Mouse (Mus musculus) bone marrow macrophage, adult 2 months (primary cell): Measurements from ENCODE around the gene Cdc14a. TPM values are rescaled to one million over a fixed set of nuclear protein-coding genes. Genes with fewer than 3 reads are reported as not detected.

Experiments
- H3K27ac ChIP-seq: 2 replicates; pipeline ENCODE4 v1.5.1; 2012; ENCODE audit warnings: low read depth, low read length; ENCODE audit not compliant: insufficient read depth
- H3K4me1 ChIP-seq: 2 replicates; pipeline ENCODE4 v1.6.1; 2012; ENCODE audit warnings: low read length; ENCODE audit not compliant: control insufficient read depth, insufficient read depth
- H3K4me3 ChIP-seq: 2 replicates; pipeline ENCODE4 v1.5.1; 2012; ENCODE audit warnings: mild to moderate bottlenecking, low read length, moderate library complexity; ENCODE audit not compliant: insufficient read depth
- CTCF ChIP-seq: IDR thresholded peaks from 2 replicates; pipeline ENCODE4 v1.5.1; 2012; ENCODE audit warnings: low read depth, mild to moderate bottlenecking, low read length, moderate library complexity
- POLR2A ChIP-seq: IDR thresholded peaks from 2 replicates; pipeline ENCODE4 v1.6.1; 2012; ENCODE audit warnings: mild to moderate bottlenecking, low read depth, low read length, borderline replicate concordance
- polyA plus RNA-seq: library from polyadenylated mRNA; stranded (reverse); fragments of >200 nt; gene quantifications from 2 replicates; pipeline ENCODE4 v1.2.4, GENCODE M21; 2012; ENCODE audit not compliant: missing spikeins, insufficient read depth, insufficient read length

The Cdc14a gene
- 4.9 and 6.1 TPM in 2 replicates for polyA plus RNA-seq

DNA sequence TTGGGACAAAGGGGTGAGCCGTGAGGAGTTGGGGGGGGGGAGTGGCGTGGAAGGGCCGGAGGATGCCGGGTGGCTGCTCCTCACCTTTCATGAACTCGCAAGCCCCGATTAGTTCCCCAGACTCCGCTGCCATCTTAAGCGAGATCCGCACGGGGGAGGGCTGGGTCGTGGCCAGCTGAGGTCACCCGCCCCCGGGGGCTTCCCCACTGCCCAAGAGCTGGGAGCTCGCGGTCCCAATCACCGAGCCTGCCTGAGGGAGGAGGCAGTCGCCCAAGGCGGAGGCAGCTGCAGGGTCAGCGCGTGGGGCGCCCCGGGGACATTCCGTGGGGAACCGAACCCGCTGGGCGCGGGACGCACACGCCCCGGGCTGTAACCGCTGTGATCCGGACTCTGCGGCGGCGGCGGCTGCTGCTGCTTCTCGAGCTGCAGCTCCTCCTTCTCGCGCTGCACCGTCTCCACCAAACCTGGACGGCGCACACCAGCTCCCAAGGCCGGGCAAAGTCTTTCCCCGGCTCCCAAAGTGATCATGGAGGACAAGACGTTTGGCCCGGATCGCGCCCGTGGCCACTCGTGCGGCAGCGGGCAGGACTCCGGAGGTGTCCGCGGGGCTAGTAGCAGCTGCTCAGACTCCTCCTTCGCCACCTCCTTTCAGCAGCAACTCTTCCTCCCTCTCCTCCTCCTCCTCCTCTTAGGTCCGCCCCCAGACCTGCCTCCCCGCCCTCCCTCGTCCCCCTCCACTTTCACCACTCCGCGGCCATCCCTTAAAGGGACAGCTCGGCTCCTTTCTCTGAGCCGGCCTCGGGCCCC, at the start of gene Cdc14a:
Gene Cdc14a (minus strand): TSS at position 680 of the 807 bp plus-strand sequence.
- 0 out of 2 replicates have a peak, but pooled peaks have one; percentile 25 for TF ChIP-seq POLR2A
- TF ChIP-seq CTCF: no peak
- peak within 1 kb of the TSS; percentile 76 for H3K4me3 ChIP-seq

GRCm38 (mm10) chr3:116465709-116466108, 41.9 kb upstream of the Cdc14a start:
- Histone ChIP-seq H3K27ac (no peak overlapping the region), H3K4me3 (no peak overlapping the region), H3K4me1 (no peaks in the 10 kb centered on the region)
- TF ChIP-seq POLR2A (no peak), CTCF (no peak)

More for the DNA sequence above, at the start of gene Cdc14a:
- Histone ChIP-seq H3K4me1 (peaks cover 3% of the 10 kb centered on the region; the same call in 1 of the 2 replicates), H3K27ac (peak within 1 kb of the TSS; percentile 55)

- H3K4me3 ChIP-seq: no peak overlapping the region
- H3K27ac ChIP-seq: no peak overlapping the region
- TF ChIP-seq POLR2A (no peak), CTCF (no peak)
- H3K4me1 ChIP-seq: no peaks in the 10 kb centered on the region
These were observed 40.5 kb upstream of the Cdc14a start for GRCm38 (mm10) chr3:116464318-116464717.

DNA sequence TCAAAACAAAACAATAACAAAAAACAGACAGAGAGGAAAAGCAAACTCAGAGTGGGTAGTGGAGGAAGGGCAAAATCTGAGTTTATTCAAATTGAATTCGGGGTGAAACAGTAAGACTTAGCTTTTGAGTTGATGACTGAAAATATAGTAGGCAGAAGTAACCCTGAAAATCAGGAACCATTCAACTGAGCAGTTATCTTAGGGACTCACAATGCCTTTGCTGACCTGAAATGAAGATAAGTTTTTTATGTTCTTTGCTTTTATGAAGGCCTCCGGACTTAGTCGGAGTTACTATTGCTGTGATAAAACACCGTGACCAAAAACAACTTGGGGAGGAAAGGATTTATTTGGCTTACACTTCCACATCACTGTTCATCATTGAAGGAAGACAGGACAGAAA, 37.2 kb upstream of the Cdc14a start:
- TF ChIP-seq CTCF: no peak
- TF ChIP-seq POLR2A: no peak
- no peaks in the 10 kb centered on the region for H3K4me1 ChIP-seq

GRCm38 (mm10) chr3:116454529-116454928, 30.7 kb upstream of the Cdc14a start:
- no peak overlapping the region for H3K27ac ChIP-seq
- no peak for TF ChIP-seq CTCF
- no peak for TF ChIP-seq POLR2A
- no peak overlapping the region for H3K4me3 ChIP-seq

More for the DNA sequence above, 37.2 kb upstream of the Cdc14a start:
- Histone ChIP-seq H3K4me3 (no peak overlapping the region), H3K27ac (no peak overlapping the region)

GRCm38 (mm10) chr3:116450741-116451140, 26.9 kb upstream of the Cdc14a start:
- H3K4me3 ChIP-seq: no peak overlapping the region
- TF ChIP-seq CTCF: no peak
- no peak for TF ChIP-seq POLR2A
- H3K4me1 ChIP-seq: peaks cover 2% of the 10 kb centered on the region; the same call in 1 of the 2 replicates
- H3K27ac ChIP-seq: no peak overlapping the region

More at GRCm38 (mm10) chr3:116454529-116454928, 30.7 kb upstream of the Cdc14a start:
- peaks cover 2% of the 10 kb centered on the region; the same call in 1 of the 2 replicates for H3K4me1 ChIP-seq

GRCm38 (mm10) chr3:116444327-116444726, 20.5 kb upstream of the Cdc14a start:
- Histone ChIP-seq H3K27ac (no peak overlapping the region), H3K4me3 (no peak overlapping the region), H3K4me1 (no peaks in the 10 kb centered on the region; the same call in 1 of the 2 replicates)
- TF ChIP-seq POLR2A (no peak), CTCF (no peak)

GRCm38 (mm10) chr3:116442788-116443187, 19.0 kb upstream of the Cdc14a start:
- Histone ChIP-seq H3K27ac (no peak overlapping the region), H3K4me3 (no peak overlapping the region), H3K4me1 (no peaks in the 10 kb centered on the region; the same call in 1 of the 2 replicates)
- no peak for TF ChIP-seq CTCF

DNA sequence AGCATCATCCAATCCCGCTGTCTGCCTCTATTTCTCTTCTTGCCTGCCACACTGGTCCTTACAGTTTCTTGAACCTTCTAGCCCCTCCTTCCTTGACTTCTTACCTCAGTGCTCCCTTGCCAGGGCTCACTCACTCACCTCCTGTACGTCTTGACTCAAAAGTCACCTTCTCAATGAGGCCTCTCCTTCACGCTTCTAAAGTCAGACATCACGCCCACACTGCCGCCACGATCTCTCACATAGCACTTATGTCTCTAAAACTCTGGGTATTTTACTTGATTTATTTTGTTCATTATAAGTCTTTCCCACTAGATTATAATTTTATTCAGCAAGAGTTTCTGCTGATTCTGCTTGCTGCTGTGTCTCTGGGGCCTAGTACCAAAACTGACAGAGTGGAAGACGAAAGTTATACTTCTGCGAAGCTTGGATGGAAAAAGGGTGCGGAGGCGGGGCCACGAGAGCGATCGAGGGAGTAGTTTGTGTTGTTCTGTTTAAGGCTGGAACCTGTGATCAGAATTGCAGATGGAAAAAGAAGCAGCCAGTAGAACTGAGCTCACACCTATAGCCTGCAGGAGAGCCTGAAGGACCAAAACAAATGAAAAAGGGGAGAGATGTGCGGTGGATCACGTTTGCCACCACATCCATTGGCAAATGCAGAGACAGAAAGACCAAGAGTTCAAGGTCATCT, 17.8 kb upstream of the Cdc14a start:
- no peak for TF ChIP-seq CTCF
- no peak for TF ChIP-seq POLR2A
- H3K27ac ChIP-seq: no peak overlapping the region
- no peak overlapping the region for H3K4me3 ChIP-seq
- H3K4me1 ChIP-seq: peaks cover 5% of the 10 kb centered on the region
